Mouse (Mus musculus): ENCODE data around the gene Iqsec2.
"Not testable (repeated sequence)": the region's sequence is repeated elsewhere in the genome, so short reads cannot be mapped to it uniquely, and the experiment has no call there.

Iqsec2 gene

GRCm38 (mm10) chrX:152178843-152179545, 34.9 kb downstream of the Iqsec2 start:
- DNase-seq (ENCODE audit: low spot score): peak; percentile 60

- no peak for DNase-seq (ENCODE audit: low spot score)
Measured at GRCm38 (mm10) chrX:152179670-152180656, 35.9 kb downstream of the Iqsec2 start.

GRCm38 (mm10) chrX:152187151-152187550, 43.1 kb downstream of the Iqsec2 start:
- DNase-seq (ENCODE audit: low spot score): no peak

GRCm38 (mm10) chrX:152191266-152191665, 47.2 kb downstream of the Iqsec2 start:
- DNase-seq (ENCODE audit: low spot score): no peak

- DNase-seq (ENCODE audit: low spot score): no peak
Measured at GRCm38 (mm10) chrX:152197814-152198648, 54.0 kb downstream of the Iqsec2 start.

GRCm38 (mm10) chrX:152201737-152202421, 57.8 kb downstream of the Iqsec2 start:
- no peak for DNase-seq (ENCODE audit: low spot score)

GRCm38 (mm10) chrX:152202422-152203103, 58.5 kb downstream of the Iqsec2 start:
- no peak for DNase-seq (ENCODE audit: low spot score)

- no peak for DNase-seq (ENCODE audit: low spot score)
Measured at GRCm38 (mm10) chrX:152203247-152203646, 59.2 kb downstream of the Iqsec2 start.

- DNase-seq (ENCODE audit: low spot score): no peak
Measured at GRCm38 (mm10) chrX:152205486-152205885, 61.4 kb downstream of the Iqsec2 start.

GRCm38 (mm10) chrX:152214703-152215102, 70.6 kb downstream of the Iqsec2 start:
- DNase-seq (ENCODE audit: low spot score): no peak

GRCm38 (mm10) chrX:152218529-152218928, 74.5 kb downstream of the Iqsec2 start:
- DNase-seq (ENCODE audit: low spot score): no peak

- DNase-seq (ENCODE audit: low spot score): no peak
Measured at GRCm38 (mm10) chrX:152221721-152222120, 77.7 kb downstream of the Iqsec2 start.

- DNase-seq (ENCODE audit: low spot score): no peak
Measured at GRCm38 (mm10) chrX:152222226-152222625, 78.2 kb downstream of the Iqsec2 start.

- DNase-seq (ENCODE audit: low spot score): no peak
Measured at GRCm38 (mm10) chrX:152223313-152223712, 79.2 kb downstream of the Iqsec2 start.

GRCm38 (mm10) chrX:152224280-152224679, 80.2 kb downstream of the Iqsec2 start:
- DNase-seq (ENCODE audit: low spot score): no peak

- DNase-seq (ENCODE audit: low spot score): peak; percentile 97
Measured at GRCm38 (mm10) chrX:152232781-152233763, 89.0 kb downstream of the Iqsec2 start, which contains the start of gene Kdm5c. Gene Kdm5c, plus strand, starts transcription at chrX:152233020.

GRCm38 (mm10) chrX:152234125-152234524, 90.1 kb downstream of the Iqsec2 start:
- no peak for DNase-seq (ENCODE audit: low spot score)

GRCm38 (mm10) chrX:152235758-152236157, 91.7 kb downstream of the Iqsec2 start:
- DNase-seq (ENCODE audit: low spot score): no peak

GRCm38 (mm10) chrX:152243140-152243539, 99.1 kb downstream of the Iqsec2 start:
- not testable (repeated sequence) for DNase-seq (ENCODE audit: low spot score)

Data from ovary, postnatal 36 days (tissue).